Comparison of ENCODE assay signal across 11 mouse cellular contexts in genomic region chr2:167984946-167985345, GRCm38 (mm10). TPM values are rescaled to one million over a fixed set of nuclear protein-coding genes. Genes with fewer than 3 reads are reported as not detected.
DNase-seq lines count a peak whose midpoint lies in the region; TF ChIP-seq lines count a peak whose summit lies in the region.
"Had no signal": no experiment of that assay in that cellular context is flagged by ENCODE, and none has a peak within 500 bp of the region (broad histone marks: within the 10 kb centered on the region; RNA-seq: fewer than 3 reads in every experiment).

No protein-coding gene starts in this region.

- no peak for TF ChIP-seq POLR2A in ES-Bruce4 (IDR thresholded peaks at IDR 0.05; ENCODE audit: insufficient read depth, low read length)
- no peak for TF ChIP-seq POLR2A in embryonic fibroblast, embryonic 13.5 days (IDR thresholded peaks at IDR 0.05; ENCODE audit: low read depth, low read length)

- TF ChIP-seq CTCF in gastrocnemius, adult 2 months (IDR thresholded peaks at IDR 0.05), result peak; percentile 25; the same call in 1 of the 2 replicates
- peak; percentile 22 for TF ChIP-seq CTCF in left cerebral cortex, adult 2 months (IDR thresholded peaks at IDR 0.05)
- peak; percentile 47 for TF ChIP-seq CTCF in ES-Bruce4 (IDR thresholded peaks at IDR 0.05; ENCODE audit: low read depth, low read length)
- TF ChIP-seq CTCF in embryonic fibroblast, embryonic 13.5 days (IDR thresholded peaks at IDR 0.05; ENCODE audit: borderline replicate concordance, insufficient read depth, low read length), result peak; percentile 13; the same call in 1 of the 2 replicates

- intact Hi-C loops in gastrocnemius, adult 2 months (cut with DNase I), result loop anchor here (5.0 to 10.0 kb wide), 2 partner anchors 80 to 112 kb away; no protein-coding TSS in a partner anchor
- intact Hi-C loops in gastrocnemius, postnatal 14 days (cut with DNase I; ENCODE audit: low total_unique reads), result no loop called here
- intact Hi-C loops in left cerebral cortex, adult 2 months (cut with DNase I), result loop anchor here (10.0 kb wide), 1 partner anchor 110 kb away; no protein-coding TSS in a partner anchor

- no peaks in the 10 kb centered on the region for H3K36me3 ChIP-seq in ES-Bruce4 (ENCODE audit: control insufficient read depth, insufficient read depth, low read length, poor library complexity, severe bottlenecking)

- TF ChIP-seq EP300 in ES-Bruce4 (IDR thresholded peaks at IDR 0.05; ENCODE audit: insufficient read depth, low read depth, low read length), result no peak

- H3K27ac ChIP-seq in gastrocnemius, adult 2 months, result no peak overlapping the region
- no peak overlapping the region for H3K27ac ChIP-seq in left cerebral cortex, adult 2 months
- no peak overlapping the region for H3K27ac ChIP-seq in ES-Bruce4 (ENCODE audit: insufficient read depth, low read length)
- no peak overlapping the region for H3K27ac ChIP-seq in embryonic fibroblast, embryonic 13.5 days (ENCODE audit: insufficient read depth, low read length)
- H3K27ac ChIP-seq: hindbrain, embryonic 13.5 days had no signal

- H3K9me3 ChIP-seq in ES-Bruce4 (replicated peaks; ENCODE audit: control insufficient read depth, insufficient read depth, low read length, poor library complexity, severe bottlenecking), result no peaks in the 10 kb centered on the region
- H3K9me3 ChIP-seq: hindbrain, embryonic 13.5 days had no signal

- no peak overlapping the region for H3K4me3 ChIP-seq in gastrocnemius, adult 2 months
- no peak overlapping the region for H3K4me3 ChIP-seq in left cerebral cortex, adult 2 months
- no peak overlapping the region for H3K4me3 ChIP-seq in ES-Bruce4 (ENCODE audit: low read depth, low read length)
- H3K4me3 ChIP-seq in embryonic fibroblast, embryonic 13.5 days (ENCODE audit: insufficient read depth, low read length), result no peak overlapping the region
- H3K4me3 ChIP-seq: hindbrain, embryonic 13.5 days had no signal

- H3K4me1 ChIP-seq in ES-Bruce4 (ENCODE audit: control insufficient read depth, insufficient read depth, low read length), result no peaks in the 10 kb centered on the region
- H3K4me1 ChIP-seq in embryonic fibroblast, embryonic 13.5 days (ENCODE audit: control insufficient read depth, insufficient read depth, low read length), result no peaks in the 10 kb centered on the region

- no peaks in the 10 kb centered on the region for H3K27me3 ChIP-seq in ES-Bruce4 (ENCODE audit: control insufficient read depth, insufficient read depth, low read length, poor library complexity, severe bottlenecking)

- no peak for DNase-seq in gastrocnemius, adult 2 months
- no peak for DNase-seq in gastrocnemius, postnatal 14 days
- no peak for DNase-seq in left cerebral cortex, adult 2 months (ENCODE audit: extremely low spot score in 1 of 2, low spot score in 2 of 2)
- DNase-seq in left cerebral cortex, adult 9 months (ENCODE audit: low spot score in 2 of 2), result no peak
- DNase-seq in thymus, postnatal 0 days (ENCODE audit: low spot score), result no peak
- DNase-seq: cerebellum, adult 9-11 months; left cerebral cortex, postnatal 4 days; lung, postnatal 14 days had no signal

- H3K9ac ChIP-seq in ES-Bruce4 (ENCODE audit: low read depth, poor library complexity, severe bottlenecking), result no peak overlapping the region
- H3K9ac ChIP-seq: hindbrain, embryonic 13.5 days had no signal

RNA-seq across cellular contexts. Expression of gene Ripor3, which starts 25.5 kb away (rescaled TPM):
- total RNA-seq in gastrocnemius, adult 2 months (2021), result under 1 TPM; 0.20 to 0.33 TPM
- 1 to 10 TPM; 1.6 to 1.7 TPM for total RNA-seq in gastrocnemius, postnatal 14 days (2021)
- under 1 TPM; 0.21 to 0.61 TPM for total RNA-seq in left cerebral cortex, adult 2 months (2021)
- 1.8 and 2.4 TPM in 2 replicates for polyA plus RNA-seq in ES-Bruce4 (2011; ENCODE audit: insufficient read depth, insufficient read length, low read depth, missing spikeins)
- polyA plus RNA-seq in embryonic fibroblast, embryonic 13.5 days (2011; ENCODE audit: insufficient read length, low read depth, missing spikeins), result 2.8 and 4.3 TPM in 2 replicates
- 0.18 and 0.30 TPM in 2 replicates for polyA plus RNA-seq in thymus, postnatal 0 days (2015; fragmentation: Nextera tagmentation; extraction: Ambion mirVana)

RNA-seq across cellular contexts. Expression of gene Ptpn1, which starts 53.1 kb away (rescaled TPM):
- 10 to 100 TPM; 15.4 to 19.6 TPM for total RNA-seq in gastrocnemius, adult 2 months (2021)
- 10 to 100 TPM; 13.9 to 15.6 TPM for total RNA-seq in gastrocnemius, postnatal 14 days (2021)
- total RNA-seq in left cerebral cortex, adult 2 months (2021), result 10 to 100 TPM; 52.0 to 69.0 TPM
- polyA plus RNA-seq in ES-Bruce4 (2011; ENCODE audit: insufficient read depth, insufficient read length, low read depth, missing spikeins), result 45.3 and 51.3 TPM in 2 replicates
- 50.7 and 59.4 TPM in 2 replicates for polyA plus RNA-seq in embryonic fibroblast, embryonic 13.5 days (2011; ENCODE audit: insufficient read length, low read depth, missing spikeins)
- polyA plus RNA-seq in thymus, postnatal 0 days (2015; fragmentation: Nextera tagmentation; extraction: Ambion mirVana), result 102 and 110 TPM in 2 replicates
